Comparison of ENCODE assay signal across 1 mouse cellular context in the genomic region with DNA sequence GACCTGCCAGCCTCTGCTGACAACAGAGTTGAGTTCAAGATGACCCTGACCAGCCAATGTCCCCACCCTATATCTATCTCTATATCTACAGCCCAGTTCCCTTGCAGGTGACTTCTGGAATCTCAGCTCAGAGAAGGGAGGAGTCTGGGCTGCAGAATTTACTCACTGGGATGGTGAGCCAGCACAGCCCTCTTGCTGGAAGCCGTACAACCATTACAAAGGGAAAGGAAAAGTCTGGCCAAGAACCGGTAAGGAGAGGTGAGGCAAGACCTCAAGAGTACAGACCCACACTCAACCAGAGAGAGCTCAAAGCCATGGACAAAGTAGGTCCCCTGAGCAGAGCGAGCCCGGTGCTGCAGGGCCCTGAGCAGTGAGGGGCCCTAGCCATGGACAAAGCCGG.
TF ChIP-seq lines count a peak whose summit lies in the region.

No protein-coding gene starts in this region.

TF ChIP-seq in CH12.LX, 34 proteins besides CTCF, POLR2A, EP300 and RAD21 (continued from another document):
- no peak for TF ChIP-seq MEF2A (IDR thresholded peaks at IDR 0.05; ENCODE audit: borderline replicate concordance, low read depth, low read length)
- TF ChIP-seq MYC (IDR thresholded peaks at IDR 0.05; ENCODE audit: low read depth, low read length) = no peak
- no peak for TF ChIP-seq TCF12 (IDR thresholded peaks at IDR 0.05; ENCODE audit: low read depth, low read length)
- TF ChIP-seq USF1 (IDR thresholded peaks at IDR 0.05; ENCODE audit: low read depth, low read length) = no peak
TF ChIP-seq in CH12.LX: peak in this region for 0.
